Mouse (Mus musculus) ES-Bruce4 (cell line): ENCODE measurements around the gene Pde1a.

Source experiments
- CTCF ChIP-seq: IDR thresholded peaks from one replicate; pipeline ENCODE4 v1.8.1; 2011; ENCODE audit warnings: low read depth, low read length
- POLR2A ChIP-seq: IDR thresholded peaks from one replicate; pipeline ENCODE4 v1.8.1; 2011; ENCODE audit warnings: low read length; ENCODE audit not compliant: insufficient read depth

DNA sequence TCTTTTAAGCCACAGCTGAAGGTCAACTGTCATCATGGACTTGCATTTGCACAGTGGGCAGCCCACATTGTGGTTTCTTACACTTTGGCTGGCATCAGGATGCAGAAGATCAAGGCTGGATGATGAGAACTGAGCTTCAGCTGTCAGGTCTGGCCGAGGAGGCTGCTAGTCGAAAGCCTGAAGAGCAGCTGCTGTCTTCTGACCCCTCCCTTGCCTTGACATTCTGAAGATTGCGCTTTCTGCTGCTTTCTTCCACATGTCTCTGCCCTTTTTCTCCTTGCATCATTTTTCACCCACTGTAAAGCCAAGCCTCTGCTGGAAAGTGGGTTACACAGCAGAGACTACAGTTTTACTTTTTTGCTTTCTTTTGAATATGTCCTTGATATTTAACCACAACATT, 59.5 kb downstream of the Pde1a start:
- no peak for TF ChIP-seq CTCF
- no peak for TF ChIP-seq POLR2A
